Mouse (Mus musculus) right cerebral cortex, postnatal 10 days (tissue): ENCODE measurements at regions not wholly inside any gene's neighbourhood (a gene's known extent, or its start where the extent isn't known, plus 50 kb on each side); places are given as distances from the start of the nearest gene placed in this dataset.

Source experiments
- DNase-seq, 2 experiments: peaks; one replicate each; pipeline ENCODE4 v3.0.0; 2021; ENCODE audit warnings: low spot score in 2 of 2

DNA sequence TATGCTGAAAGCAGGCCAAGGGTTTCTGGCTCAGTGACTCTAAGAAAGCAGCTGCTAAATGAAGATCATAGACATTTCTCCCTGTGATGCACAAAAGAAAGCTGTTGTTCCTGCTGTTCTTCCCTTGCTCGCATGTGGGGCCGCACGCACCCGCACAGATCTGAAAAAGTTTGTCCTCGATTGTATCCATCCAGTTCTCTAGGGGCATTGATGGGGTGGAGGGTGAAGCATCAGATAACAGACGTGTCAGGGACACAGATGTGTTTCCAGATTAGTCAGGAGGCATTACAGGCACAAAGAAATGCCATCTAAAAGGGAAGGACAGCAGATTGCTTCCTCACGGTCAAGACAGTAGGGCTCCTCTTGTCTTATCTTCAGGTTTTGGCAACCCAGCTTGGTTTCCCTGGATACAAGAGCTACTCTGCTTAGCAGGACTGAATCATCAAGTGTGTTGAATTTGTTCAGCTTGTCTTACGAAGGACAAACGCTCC is 2001.3 kb downstream of the Pcdh9 start:
- DNase-seq: peak; percentile 25 to 48

DNA sequence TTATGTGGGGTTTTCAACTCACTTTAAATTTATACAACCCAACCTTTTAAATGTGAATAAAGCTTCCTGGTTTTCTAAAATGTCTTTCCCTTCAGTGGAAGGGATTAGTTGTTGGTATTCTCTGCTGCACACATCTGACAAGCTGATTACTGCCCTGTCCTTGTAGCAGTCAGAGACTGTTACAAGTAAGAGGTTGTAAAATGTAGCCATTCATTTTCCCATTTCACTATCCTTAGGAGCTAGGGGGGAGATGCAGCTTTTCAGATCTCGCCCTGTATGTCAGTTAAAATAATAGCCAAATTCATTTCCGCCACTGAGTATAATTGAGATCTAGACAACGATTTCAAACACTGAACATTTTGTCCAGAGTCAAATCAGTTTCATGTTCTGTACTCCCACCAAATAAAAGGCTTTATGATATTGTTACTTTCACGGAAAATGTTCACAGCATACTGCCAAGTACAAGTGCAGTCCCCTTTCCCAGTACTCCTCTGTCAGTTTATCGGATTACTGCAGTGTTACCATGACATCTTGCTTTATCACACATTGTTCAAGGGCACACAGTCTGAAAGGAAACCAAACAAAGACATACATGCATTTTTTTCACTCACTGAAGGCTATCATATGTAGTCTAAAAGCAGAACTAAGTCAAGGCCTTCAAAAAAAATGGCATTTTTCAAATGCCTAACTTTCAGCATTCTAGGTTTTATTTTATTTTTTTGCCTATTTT is 2024.4 kb downstream of the Pcdh9 start:
- no peak for DNase-seq

DNA sequence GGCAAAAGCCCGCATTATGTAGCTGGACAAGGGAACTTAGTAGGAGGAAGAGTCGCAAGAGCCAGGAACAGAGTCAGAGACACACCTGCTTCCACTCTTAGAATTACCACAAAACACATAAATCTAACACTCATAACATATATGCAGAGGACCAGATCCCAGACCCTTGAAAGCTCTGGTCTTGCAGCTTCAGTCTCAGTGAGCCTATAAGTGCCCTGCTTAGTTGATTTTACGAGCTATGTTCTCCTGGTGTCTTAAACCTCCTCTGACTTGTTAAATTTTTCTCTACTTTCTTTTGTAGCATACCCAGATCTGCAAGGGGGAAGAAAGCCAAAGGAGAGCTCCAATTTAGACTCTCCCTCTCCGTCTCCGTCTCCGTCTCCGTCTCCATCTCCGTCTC is 2038.2 kb downstream of the Pcdh9 start:
- no peak for DNase-seq
